ENCODE assay signal across 8 mouse cellular contexts in the genomic region with DNA sequence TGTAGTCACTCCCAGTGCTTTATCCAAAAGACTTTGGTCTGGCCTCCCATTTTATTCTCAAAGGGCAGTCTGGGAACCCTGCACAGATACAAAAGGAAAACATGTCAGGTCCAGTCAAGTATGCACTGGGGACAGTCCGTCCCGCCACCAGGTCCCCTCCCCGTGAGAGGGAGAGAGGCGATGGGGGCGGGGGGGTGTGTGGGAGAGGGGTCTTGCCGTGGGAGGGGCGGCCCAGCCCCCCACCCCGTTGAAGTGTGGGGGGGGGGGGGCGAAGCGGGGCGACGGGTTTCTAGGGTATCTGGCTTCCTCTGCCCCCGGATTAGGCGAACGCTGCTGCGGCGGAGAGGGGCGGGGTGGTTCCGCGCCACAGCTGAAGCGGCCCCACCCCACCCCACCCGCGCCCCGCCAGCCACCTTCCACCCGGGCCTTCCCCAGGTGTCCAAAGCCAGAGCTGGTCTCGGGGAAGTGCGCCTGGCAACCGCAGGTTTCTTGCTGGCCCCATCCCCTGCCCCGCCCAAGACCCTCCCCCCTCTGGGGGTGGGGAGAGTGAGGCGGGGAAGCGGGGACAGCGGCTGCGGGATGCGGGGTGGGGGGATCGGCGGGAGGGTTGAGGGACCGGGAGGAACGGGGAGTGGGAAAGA. TPM values are rescaled to one million over a fixed set of nuclear protein-coding genes. Genes with fewer than 3 reads are reported as not detected.
DNase-seq lines count a peak whose midpoint lies in the region; ATAC-seq lines count a peak whose summit lies in the region.

No protein-coding gene starts in this region.

- H3K36me3 ChIP-seq in liver, embryonic 12.5 days, result no peaks in the 10 kb centered on the region
- no peaks in the 10 kb centered on the region for H3K36me3 ChIP-seq in liver, embryonic 11.5 days (ENCODE audit: control insufficient read depth, insufficient read depth, low read length)

- peak; percentile 22 for DNase-seq in adrenal gland, adult 2 months
- no peak for DNase-seq in adrenal gland, adult 8-10 months
- DNase-seq in liver, result peak; percentile 39
- DNase-seq in embryo, embryonic 10.5 days (ENCODE audit: low spot score), result peak; percentile 57
- DNase-seq in liver, embryonic 11.5 days (ENCODE audit: low spot score), result peak; percentile 74
- peak; percentile 15 for DNase-seq in testis, postnatal 14 days (ENCODE audit: low spot score)
- no peak for DNase-seq in frontal cortex, postnatal 10 days (ENCODE audit: low spot score in 2 of 2)

- no peaks in the 10 kb centered on the region; the same call in none of the 2 replicates for H3K4me1 ChIP-seq in liver, embryonic 12.5 days
- no peaks in the 10 kb centered on the region for H3K4me1 ChIP-seq in liver, embryonic 11.5 days (replicated peaks; ENCODE audit: control insufficient read depth, insufficient read depth, low read length)

- no peaks in the 10 kb centered on the region for H3K9me3 ChIP-seq in liver, embryonic 12.5 days (replicated peaks)
- H3K9me3 ChIP-seq in liver, embryonic 11.5 days (ENCODE audit: control insufficient read depth, low read length), result no peaks in the 10 kb centered on the region

- peaks cover 12% of the 10 kb centered on the region for H3K27me3 ChIP-seq in liver, embryonic 12.5 days (replicated peaks)
- H3K27me3 ChIP-seq in liver, embryonic 11.5 days (replicated peaks; ENCODE audit: control insufficient read depth, insufficient read depth, low read length), result no peaks in the 10 kb centered on the region

- WGBS in liver, embryonic 12.5 days (ENCODE audit: insufficient replicate concordance), result 0% methylated on average over 20 of the region's 38 CpGs
- WGBS in liver, embryonic 11.5 days, result 0% methylated on average over 20 of the region's 38 CpGs

- no peak overlapping the region; the same call in 1 of the 2 replicates for H3K9ac ChIP-seq in liver, embryonic 12.5 days
- no peak overlapping the region for H3K9ac ChIP-seq in liver, embryonic 11.5 days (ENCODE audit: low read depth, low read length)

- no peak overlapping the region for H3K4me2 ChIP-seq in liver, embryonic 12.5 days
- no peak overlapping the region for H3K4me2 ChIP-seq in liver, embryonic 11.5 days

- ATAC-seq in liver, embryonic 12.5 days, result no peak
- ATAC-seq in liver, embryonic 11.5 days (replicated peaks; ENCODE audit: low FRiP score), result no peak

- no peak overlapping the region for H3K27ac ChIP-seq in liver, embryonic 12.5 days
- H3K27ac ChIP-seq in liver, embryonic 11.5 days (ENCODE audit: low read depth, low read length), result no peak overlapping the region

- no peak overlapping the region for H3K4me3 ChIP-seq in liver, embryonic 12.5 days
- no peak overlapping the region for H3K4me3 ChIP-seq in liver, embryonic 11.5 days (ENCODE audit: low read depth, low read length)

RNA-seq across cellular contexts. Expression of a gene that starts 29.7 kb away (rescaled TPM):
- total RNA-seq in adrenal gland, adult 2 months (2021), result 1 to 10 TPM; 2.9 to 4.5 TPM
- 0.86 and 1.2 TPM in 2 replicates for polyA plus RNA-seq in adrenal gland, adult 2 months (2012; rRNA removed)
- total RNA-seq in adrenal gland, adult 8-10 months (2022), result 1 to 10 TPM; 3.1 to 6.2 (median 5.0) TPM
- polyA plus RNA-seq in liver, embryonic 12.5 days (2016; fragmentation: Nextera tagmentation; extraction: Ambion mirVana), result 9.0 and 10.1 TPM in 2 replicates
- polyA plus RNA-seq in liver, embryonic 11.5 days (2014; fragmentation: Nextera tagmentation; extraction: Ambion mirVana), result 9.1 and 12.0 TPM in 2 replicates

Comparison
In these comparisons a context has a peak if more than half of its experiments do, and no peak if none do; other contexts are left out.
1. DNase-seq: peak in adrenal gland, adult 2 months (single experiment), liver (single experiment), embryo, embryonic 10.5 days (single experiment), liver, embryonic 11.5 days (single experiment) and testis, postnatal 14 days (single experiment); none in adrenal gland, adult 8-10 months (single experiment) and frontal cortex, postnatal 10 days (0 of 2).